Mouse (Mus musculus): ENCODE measurements around the gene Zfp988. TPM values are rescaled to one million over a fixed set of nuclear protein-coding genes. Genes with fewer than 3 reads are reported as not detected.
"Not testable (repeated sequence)": the region's sequence is repeated elsewhere in the genome, so short reads cannot be mapped to it uniquely, and the experiment has no call there.

The Zfp988 gene
- total and polyA plus RNA-seq, 3 experiments, result not detected

- H3K4me2 ChIP-seq (ENCODE audit: insufficient read depth, low read depth, poor library complexity, severe bottlenecking); H3K79me2 ChIP-seq (replicated peaks; ENCODE audit: control insufficient read depth, extremely low read depth, insufficient read depth, poor library complexity, severe bottlenecking); H3K4me1 ChIP-seq (ENCODE audit: control insufficient read depth in 1 of 2, insufficient read depth in 2 of 2); DNase-seq (ENCODE audit: extremely low read depth); dilution Hi-C loops (cut with MboI; ENCODE audit: extremely low pct_ligation_motif_present, extremely low pct_unique_long_range_greater_than_20kb, low sequenced_read_pairs); H3K36me3 ChIP-seq (replicated peaks in 1 of 2; ENCODE audit: control insufficient read depth in 1 of 2, insufficient read depth in 1 of 2, low read length in 1 of 2); H3K4me3 ChIP-seq (replicated peaks in 1 of 3; ENCODE audit: low read depth in 2 of 3, low read length in 2 of 3, poor library complexity in 1 of 3); H3K27ac ChIP-seq (ENCODE audit: insufficient read depth, low read depth); H3K9ac ChIP-seq (ENCODE audit: insufficient read depth, low read depth); H3K27me3 ChIP-seq (replicated peaks): not testable (repeated sequence)
- peaks cover 23% of the 10 kb centered on the region for H3K9me3 ChIP-seq (replicated peaks; ENCODE audit: low read length)
- in situ Hi-C loops (cut with MboI; ENCODE audit: low pct_ligation_motif_present, low pct_unique_long_range_greater_than_20kb, low sequenced_read_pairs), result loop anchor here (25.0 kb wide), 1 partner anchor 1799 kb away; no protein-coding TSS in a partner anchor
Measured at GRCm38 (mm10) chr4:147335691-147336367, 30.4 kb downstream of the Zfp988 start.

- dilution Hi-C loops (cut with MboI; ENCODE audit: extremely low pct_ligation_motif_present, extremely low pct_unique_long_range_greater_than_20kb, low sequenced_read_pairs); H3K4me2 ChIP-seq (ENCODE audit: insufficient read depth, low read depth, poor library complexity, severe bottlenecking); H3K4me1 ChIP-seq (ENCODE audit: control insufficient read depth in 1 of 2, insufficient read depth in 2 of 2); H3K79me2 ChIP-seq (replicated peaks; ENCODE audit: control insufficient read depth, extremely low read depth, insufficient read depth, poor library complexity, severe bottlenecking); H3K4me3 ChIP-seq (replicated peaks in 1 of 3; ENCODE audit: low read depth in 2 of 3, low read length in 2 of 3, poor library complexity in 1 of 3); H3K36me3 ChIP-seq (replicated peaks in 1 of 2; ENCODE audit: control insufficient read depth in 1 of 2, insufficient read depth in 1 of 2, low read length in 1 of 2); H3K27ac ChIP-seq (ENCODE audit: insufficient read depth, low read depth); H3K9ac ChIP-seq (ENCODE audit: insufficient read depth, low read depth); DNase-seq (ENCODE audit: extremely low read depth); H3K27me3 ChIP-seq (replicated peaks): not testable (repeated sequence)
- H3K9me3 ChIP-seq (replicated peaks; ENCODE audit: low read length), result peaks cover 23% of the 10 kb centered on the region
- in situ Hi-C loops (cut with MboI; ENCODE audit: low pct_ligation_motif_present, low pct_unique_long_range_greater_than_20kb, low sequenced_read_pairs), result loop anchor here (25.0 kb wide), 1 partner anchor 1799 kb away; no protein-coding TSS in a partner anchor
Measured at GRCm38 (mm10) chr4:147336368-147337195, 31.1 kb downstream of the Zfp988 start.

- H3K4me3 ChIP-seq (replicated peaks in 1 of 3; ENCODE audit: low read depth in 2 of 3, low read length in 2 of 3, poor library complexity in 1 of 3); H3K79me2 ChIP-seq (replicated peaks; ENCODE audit: control insufficient read depth, extremely low read depth, insufficient read depth, poor library complexity, severe bottlenecking); H3K27ac ChIP-seq (ENCODE audit: insufficient read depth, low read depth); H3K9ac ChIP-seq (ENCODE audit: insufficient read depth, low read depth); H3K4me2 ChIP-seq (ENCODE audit: insufficient read depth, low read depth, poor library complexity, severe bottlenecking); H3K27me3 ChIP-seq (replicated peaks); H3K36me3 ChIP-seq (replicated peaks in 1 of 2; ENCODE audit: control insufficient read depth in 1 of 2, insufficient read depth in 1 of 2, low read length in 1 of 2); dilution Hi-C loops (cut with MboI; ENCODE audit: extremely low pct_ligation_motif_present, extremely low pct_unique_long_range_greater_than_20kb, low sequenced_read_pairs); H3K4me1 ChIP-seq (ENCODE audit: control insufficient read depth in 1 of 2, insufficient read depth in 2 of 2); DNase-seq (ENCODE audit: extremely low read depth): not testable (repeated sequence)
- in situ Hi-C loops (cut with MboI; ENCODE audit: low pct_ligation_motif_present, low pct_unique_long_range_greater_than_20kb, low sequenced_read_pairs), result loop anchor here (25.0 kb wide), 1 partner anchor 1800 kb away; no protein-coding TSS in a partner anchor
- H3K9me3 ChIP-seq (replicated peaks; ENCODE audit: low read length), result peaks cover 23% of the 10 kb centered on the region
Measured at GRCm38 (mm10) chr4:147337520-147337919, 32.0 kb downstream of the Zfp988 start.

- no peak overlapping the region for H3K4me2 ChIP-seq (ENCODE audit: insufficient read depth, low read depth, poor library complexity, severe bottlenecking)
- no peak for DNase-seq (ENCODE audit: extremely low read depth)
- in situ Hi-C loops (cut with MboI; ENCODE audit: low pct_ligation_motif_present, low pct_unique_long_range_greater_than_20kb, low sequenced_read_pairs) (loop anchor here (25.0 kb wide), 1 partner anchor 1801 kb away; no protein-coding TSS in a partner anchor), dilution Hi-C loops (cut with MboI; ENCODE audit: extremely low pct_ligation_motif_present, extremely low pct_unique_long_range_greater_than_20kb, low sequenced_read_pairs) (no loop called here)
- no peaks in the 10 kb centered on the region for H3K4me1 ChIP-seq (ENCODE audit: control insufficient read depth in 1 of 2, insufficient read depth in 2 of 2)
- H3K9me3 ChIP-seq (replicated peaks; ENCODE audit: low read length), result peaks cover 27% of the 10 kb centered on the region
- no peaks in the 10 kb centered on the region for H3K27me3 ChIP-seq (replicated peaks)
- no peaks in the 10 kb centered on the region for H3K79me2 ChIP-seq (replicated peaks; ENCODE audit: control insufficient read depth, extremely low read depth, insufficient read depth, poor library complexity, severe bottlenecking)
- no peak overlapping the region for H3K27ac ChIP-seq (ENCODE audit: insufficient read depth, low read depth)
- H3K4me3 ChIP-seq (replicated peaks in 1 of 3; ENCODE audit: low read depth in 2 of 3, low read length in 2 of 3, poor library complexity in 1 of 3), result no peak overlapping the region
- no peak overlapping the region for H3K9ac ChIP-seq (ENCODE audit: insufficient read depth, low read depth)
- no peaks in the 10 kb centered on the region for H3K36me3 ChIP-seq (replicated peaks in 1 of 2; ENCODE audit: control insufficient read depth in 1 of 2, insufficient read depth in 1 of 2, low read length in 1 of 2)
- TF ChIP-seq MYC (IDR thresholded peaks at IDR 0.05; ENCODE audit: low read depth, low read length) (no peak), GABPA (IDR thresholded peaks at IDR 0.05; ENCODE audit: insufficient replicate concordance, low read depth, low read length) (no peak), ZKSCAN1 (IDR thresholded peaks at IDR 0.05; ENCODE audit: borderline replicate concordance, low read depth, low read length) (no peak), MAZ (IDR thresholded peaks at IDR 0.05; ENCODE audit: low read depth, low read length) (no peak), IRF4 (IDR thresholded peaks at IDR 0.05; ENCODE audit: low read depth, low read length) (no peak), MXI1 (IDR thresholded peaks at IDR 0.05; ENCODE audit: low read depth, low read length) (no peak), CHD1 (IDR thresholded peaks at IDR 0.05; ENCODE audit: low read depth, low read length) (no peak), USF2 (conservative IDR thresholded peaks at IDR 0.05; ENCODE audit: low read depth, low read length) (no peak), E2F4 (IDR thresholded peaks at IDR 0.05; ENCODE audit: insufficient replicate concordance, low read depth, low read length) (no peak), CTCF (conservative IDR thresholded peaks at IDR 0.05 in 1 of 2, IDR thresholded peaks at IDR 0.05 in 1 of 2; ENCODE audit: low read depth in 2 of 2, low read length in 2 of 2) (no peak), ZMIZ1 (IDR thresholded peaks at IDR 0.05; ENCODE audit: low read depth, low read length) (no peak), MAX (IDR thresholded peaks at IDR 0.05; ENCODE audit: low read length) (no peak), ZNF384 (IDR thresholded peaks at IDR 0.05; ENCODE audit: low read depth, low read length) (no peak), SMC3 (IDR thresholded peaks at IDR 0.05; ENCODE audit: low read depth, low read length) (no peak), NRF1 (IDR thresholded peaks at IDR 0.05; ENCODE audit: low read depth, low read length) (no peak)
Measured at GRCm38 (mm10) chr4:147338032-147338610, 32.6 kb downstream of the Zfp988 start.
